Mouse (Mus musculus) hindbrain, postnatal 0 days (tissue): Measurements from ENCODE around the gene Anxa4. TPM values are rescaled to one million over a fixed set of nuclear protein-coding genes. Genes with fewer than 3 reads are reported as not detected.

Source experiments
- ATAC-seq: fragments of 200-750 bp; cut with Nextera tagmentation; 2 replicates; pipeline ENCODE4 v1.8.0; 2017; ENCODE audit warnings: mild to moderate bottlenecking, moderate TSS enrichment, moderate library complexity
- DNase-seq: peaks from one replicate; pipeline ENCODE4 v3.0.0-alpha.2; 2015; ENCODE audit warnings: low spot score
- H3K27ac ChIP-seq: fragments of 300-500 bp; sonication (generic); 2 replicates; pipeline ENCODE4 v1.5.1; 2014; ENCODE audit warnings: mild to moderate bottlenecking
- H3K27me3 ChIP-seq: fragments of 300-500 bp; sonication (generic); 2 replicates; pipeline ENCODE4 v1.6.1; 2014; ENCODE audit warnings: low read length, mixed read lengths; ENCODE audit not compliant: insufficient read depth
- H3K36me3 ChIP-seq: fragments of 300-500 bp; sonication (generic); 2 replicates; pipeline ENCODE4 v1.6.1; 2014; ENCODE audit warnings: low read length, mixed read lengths; ENCODE audit not compliant: insufficient read depth
- H3K4me1 ChIP-seq: fragments of 300-500 bp; sonication (generic); 2 replicates; pipeline ENCODE4 v1.6.1; 2014; ENCODE audit warnings: antibody characterized with exemption, low read length, mixed read lengths; ENCODE audit not compliant: insufficient read depth
- H3K4me2 ChIP-seq: fragments of 300-500 bp; sonication (generic); 2 replicates; pipeline ENCODE4 v1.6.1; 2014; ENCODE audit warnings: low read depth, mild to moderate bottlenecking, low read length, moderate library complexity, mixed read lengths
- H3K4me3 ChIP-seq: fragments of 300-500 bp; sonication (generic); 2 replicates; pipeline ENCODE4 v1.5.1; 2014; ENCODE audit warnings: low read length
- H3K9ac ChIP-seq: fragments of 300-500 bp; sonication (generic); replicated peaks from 2 replicates; pipeline ENCODE4 v1.6.1; 2014; ENCODE audit warnings: mild to moderate bottlenecking, low read length, moderate library complexity, mixed read lengths
- H3K9me3 ChIP-seq: fragments of 300-500 bp; sonication (generic); 2 replicates; pipeline ENCODE4 v1.6.1; 2016; ENCODE audit warnings: low read length, mixed read lengths
- CTCF ChIP-seq: IDR thresholded peaks from 2 replicates; pipeline ENCODE4 v1.5.1; 2016; ENCODE audit warnings: antibody characterized with exemption, control low read depth, low read depth
- WGBS: fragments of 180-500 bp; shearing (Covaris S2); extraction: QIAGEN DNeasy Blood & Tissue Kit; methylation state at CpG from one replicate; pipeline ENCODE4 v1.1.7; 2014; 5-methylcytosine and 5-hydroxymethylcytosine counted together
- polyA plus RNA-seq: library from polyadenylated mRNA; unstranded; fragments of >200 nt; fragmentation: Nextera tagmentation; extraction: Ambion mirVana; gene quantifications from 2 replicates; pipeline ENCODE4 v1.2.1, GENCODE M21; 2015
- total RNA-seq: library from RNA; depleted of rRNA; stranded (reverse); fragments of >200 nt; gene quantifications from 2 replicates; pipeline ENCODE4 v1.2.3, GENCODE M21; 2014

Gene Anxa4
- total and polyA plus RNA-seq, 2 experiments from 2014 or later, result 2.1 to 6.4 TPM

- Histone ChIP-seq H3K4me3 (no peak overlapping the region), H3K27me3 (no peaks in the 10 kb centered on the region), H3K9me3 (no peaks in the 10 kb centered on the region), H3K4me1 (peaks cover 4% of the 10 kb centered on the region), H3K27ac (no peak overlapping the region), H3K36me3 (no peaks in the 10 kb centered on the region), H3K4me2 (no peak overlapping the region), H3K9ac (no peak overlapping the region)
- DNase-seq (no peak), ATAC-seq (no peak)
- WGBS, result 81% methylated on average over 6 of the region's 6 CpGs
- TF ChIP-seq CTCF, result no peak
These were observed 56.6 kb downstream of the Anxa4 start for GRCm38 (mm10) chr6:86736830-86737229.

GRCm38 (mm10) chr6:86736313-86736712, 57.1 kb downstream of the Anxa4 start:
- Histone ChIP-seq H3K27me3 (no peaks in the 10 kb centered on the region), H3K9ac (no peak overlapping the region), H3K4me2 (no peak overlapping the region), H3K27ac (no peak overlapping the region), H3K36me3 (no peaks in the 10 kb centered on the region), H3K4me1 (peaks cover 6% of the 10 kb centered on the region), H3K4me3 (no peak overlapping the region), H3K9me3 (no peaks in the 10 kb centered on the region)
- ATAC-seq (no peak), DNase-seq (no peak)
- no peak for TF ChIP-seq CTCF
- 80% methylated on average over 4 of the region's 4 CpGs for WGBS

GRCm38 (mm10) chr6:86733183-86733876, 60.1 kb downstream of the Anxa4 start, which contains the start of gene Gmcl1:
Gene Gmcl1 (minus strand): TSS chr6:86733383.
- Histone ChIP-seq H3K4me3 (peak within 1 kb of the TSS; percentile 97), H3K27ac (peak within 1 kb of the TSS; percentile 94), H3K9ac (peak within 1 kb of the TSS; percentile 89), H3K9me3 (no peaks in the 10 kb centered on the region), H3K27me3 (no peaks in the 10 kb centered on the region), H3K4me1 (peaks cover 14% of the 10 kb centered on the region), H3K4me2 (peak within 1 kb of the TSS; percentile 83), H3K36me3 (no peaks in the 10 kb centered on the region)
- no peak for TF ChIP-seq CTCF
- WGBS, result under 1% methylated on average over 59 of the region's 59 CpGs
- DNase-seq, result peak; percentile 99
- peak; percentile 96 for ATAC-seq

- peak; percentile 52 for DNase-seq
- Histone ChIP-seq H3K36me3 (no peaks in the 10 kb centered on the region), H3K9me3 (no peaks in the 10 kb centered on the region), H3K27ac (peak overlapping the region; percentile 94), H3K4me1 (peaks cover 14% of the 10 kb centered on the region), H3K27me3 (no peaks in the 10 kb centered on the region), H3K4me3 (peak overlapping the region; percentile 97), H3K9ac (peak overlapping the region; percentile 89), H3K4me2 (peak overlapping the region; percentile 83)
- ATAC-seq, result peak; percentile 80
- peak; percentile 16; the same call in 1 of the 2 replicates for TF ChIP-seq CTCF
- under 1% methylated on average over 52 of the region's 62 CpGs for WGBS
These were observed 60.9 kb downstream of the Anxa4 start for GRCm38 (mm10) chr6:86732276-86733173.

- no peak overlapping the region for H3K27ac ChIP-seq
- 85% methylated on average over 5 of the region's 5 CpGs for WGBS
- no peak for TF ChIP-seq CTCF
- H3K27me3 ChIP-seq, result no peaks in the 10 kb centered on the region
- DNase-seq (no peak), ATAC-seq (no peak)
- no peaks in the 10 kb centered on the region for H3K9me3 ChIP-seq
- no peaks in the 10 kb centered on the region for H3K36me3 ChIP-seq
- no peak overlapping the region for H3K4me2 ChIP-seq
- H3K4me3 ChIP-seq, result no peak overlapping the region
- no peak overlapping the region for H3K9ac ChIP-seq
- H3K4me1 ChIP-seq, result peaks cover 10% of the 10 kb centered on the region; the same call in 1 of the 2 replicates
These were observed 64.7 kb downstream of the Anxa4 start for GRCm38 (mm10) chr6:86728711-86729110.

- ATAC-seq (no peak), DNase-seq (no peak)
- no peak overlapping the region for H3K4me3 ChIP-seq
- no peaks in the 10 kb centered on the region for H3K27me3 ChIP-seq
- 86% methylated on average over 3 of the region's 3 CpGs for WGBS
- peaks cover 6% of the 10 kb centered on the region; the same call in 1 of the 2 replicates for H3K36me3 ChIP-seq
- H3K4me2 ChIP-seq, result no peak overlapping the region
- no peak overlapping the region for H3K9ac ChIP-seq
- no peaks in the 10 kb centered on the region for H3K9me3 ChIP-seq
- no peak overlapping the region for H3K27ac ChIP-seq
- no peak for TF ChIP-seq CTCF
- H3K4me1 ChIP-seq, result no peaks in the 10 kb centered on the region
These were observed 71.4 kb downstream of the Anxa4 start for GRCm38 (mm10) chr6:86721977-86722376.
